Mouse (Mus musculus) urinary bladder, postnatal 4 days (tissue): ENCODE data around the gene Gfpt2.
"Not testable (repeated sequence)": the region's sequence is repeated elsewhere in the genome, so short reads cannot be mapped to it uniquely, and the experiment has no call there.

Experiments
- DNase-seq, 2 experiments: peaks; one replicate each; pipeline ENCODE4 v3.0.0; 2021 to 2022; ENCODE audit warnings: low spot score in 2 of 2

The Gfpt2 gene

GRCm38 (mm10) chr11:49793619-49794341, at the start of gene Gfpt2:
Gene Gfpt2, plus strand, starts transcription at chr11:49794178.
- peak; percentile 78 to 81 for DNase-seq

- DNase-seq = no peak
Observed at GRCm38 (mm10) chr11:49744981-49745380, 49.0 kb upstream of the Gfpt2 start.

GRCm38 (mm10) chr11:49745839-49746238, 48.1 kb upstream of the Gfpt2 start:
- no peak for DNase-seq

GRCm38 (mm10) chr11:49746756-49747155, 47.2 kb upstream of the Gfpt2 start:
- no peak for DNase-seq

GRCm38 (mm10) chr11:49754958-49755665, 38.9 kb upstream of the Gfpt2 start:
- DNase-seq = no peak

GRCm38 (mm10) chr11:49758096-49758495, 35.9 kb upstream of the Gfpt2 start:
- DNase-seq = no peak

- no peak for DNase-seq
Observed at GRCm38 (mm10) chr11:49761130-49761529, 32.8 kb upstream of the Gfpt2 start.

- DNase-seq = no peak
Observed at GRCm38 (mm10) chr11:49763555-49763954, 30.4 kb upstream of the Gfpt2 start.

- DNase-seq = no peak
Observed at GRCm38 (mm10) chr11:49764023-49764422, 30.0 kb upstream of the Gfpt2 start.

- DNase-seq = peak in 1 of 2 experiments; percentile 52
Observed at GRCm38 (mm10) chr11:49764639-49765299, 29.2 kb upstream of the Gfpt2 start.

- no peak for DNase-seq
Observed at GRCm38 (mm10) chr11:49765377-49766136, 28.4 kb upstream of the Gfpt2 start.

GRCm38 (mm10) chr11:49766137-49766411, 27.9 kb upstream of the Gfpt2 start:
- DNase-seq = no peak

- not testable (repeated sequence) for DNase-seq
Observed at GRCm38 (mm10) chr11:49767497-49767896, 26.5 kb upstream of the Gfpt2 start.

- no peak for DNase-seq
Observed at GRCm38 (mm10) chr11:49768781-49769180, 25.2 kb upstream of the Gfpt2 start.

GRCm38 (mm10) chr11:49770676-49771550, 23.1 kb upstream of the Gfpt2 start:
- DNase-seq = no peak

GRCm38 (mm10) chr11:49772251-49772650, 21.7 kb upstream of the Gfpt2 start:
- no peak for DNase-seq

- DNase-seq = no peak
Observed at GRCm38 (mm10) chr11:49774894-49775293, 19.1 kb upstream of the Gfpt2 start.

GRCm38 (mm10) chr11:49778844-49779243, 15.1 kb upstream of the Gfpt2 start:
- no peak for DNase-seq

- DNase-seq = no peak
Observed at GRCm38 (mm10) chr11:49780161-49780817, 13.7 kb upstream of the Gfpt2 start.

GRCm38 (mm10) chr11:49781833-49782399, 12.1 kb upstream of the Gfpt2 start:
- no peak for DNase-seq
